Mouse (Mus musculus): Measurements from ENCODE around the gene Gm4353. TPM values are rescaled to one million over a fixed set of nuclear protein-coding genes. Genes with fewer than 3 reads are reported as not detected.
"Not testable (repeated sequence)": the region's sequence is repeated elsewhere in the genome, so short reads cannot be mapped to it uniquely, and the experiment has no call there.

Gene Gm4353
- polyA plus RNA-seq (2012; rRNA removed), result 0.18 and 0.56 TPM in 2 replicates

DNA sequence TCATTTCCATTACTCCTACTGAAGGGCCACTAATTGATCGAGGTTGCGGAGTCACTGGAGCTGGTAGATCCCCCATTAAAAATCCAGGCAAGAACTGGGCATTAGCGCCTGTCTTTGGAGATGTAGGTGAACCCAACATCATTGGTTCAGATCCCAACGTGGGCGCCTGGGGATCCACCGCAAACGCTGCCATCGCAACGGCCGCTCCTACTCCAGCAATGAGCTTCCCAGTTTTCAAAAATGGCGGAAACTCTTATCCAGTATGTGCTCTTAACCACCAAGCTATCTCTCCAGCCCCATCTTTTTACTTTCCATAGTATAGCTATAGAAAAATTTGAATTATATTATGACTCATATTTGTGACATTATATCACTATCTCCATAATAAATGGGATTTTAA is at the start of gene Gm4353:
Gm4353 (minus strand) TSS at position 270 of the 400 bp plus-strand sequence.
- H3K4me3 ChIP-seq (ENCODE audit: low read depth, low read length); H3K27ac ChIP-seq (ENCODE audit: insufficient read depth, low read depth, low read length); H3K4me1 ChIP-seq (ENCODE audit: control insufficient read depth, insufficient read depth, insufficient read length, low read length); H3K36me3 ChIP-seq (ENCODE audit: control insufficient read depth, insufficient read depth, low read length); H3K27me3 ChIP-seq (ENCODE audit: control insufficient read depth, insufficient read depth, low read length): not testable (repeated sequence)
- 97% methylated on average over 11 of the region's 11 CpGs for WGBS

DNA sequence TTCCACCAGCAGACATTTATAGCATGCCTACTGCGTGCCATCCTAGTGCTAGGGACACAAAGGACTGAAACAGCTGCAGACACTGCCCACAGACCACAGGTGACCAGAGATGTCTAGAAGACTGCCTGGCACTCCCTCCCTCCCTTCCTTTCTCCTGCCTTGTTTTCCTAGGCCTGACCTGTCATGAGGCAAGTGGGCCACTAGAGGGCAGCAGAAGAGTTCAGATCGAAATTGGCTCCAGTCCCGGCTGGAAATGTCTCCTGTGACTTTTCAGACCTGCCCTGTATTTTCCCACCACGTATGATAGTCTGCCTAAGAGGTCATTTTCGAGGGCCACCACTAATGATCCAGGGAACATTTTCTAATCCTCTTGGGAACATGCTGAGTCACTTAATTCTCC is 47.6 kb upstream of the Gm4353 start:
- H3K4me1 ChIP-seq (ENCODE audit: control insufficient read depth, insufficient read depth, insufficient read length, low read length), result no peaks in the 10 kb centered on the region
- no peak overlapping the region for H3K27ac ChIP-seq (ENCODE audit: insufficient read depth, low read depth, low read length)
- TF ChIP-seq CTCF (IDR thresholded peaks at IDR 0.05; ENCODE audit: extremely low read depth, insufficient read length, insufficient replicate concordance, low read depth, low read length) (peak; percentile 95; the same call in 1 of the 2 replicates), POLR2A (IDR thresholded peaks at IDR 0.05; ENCODE audit: low read depth, low read length) (no peak)
- H3K4me3 ChIP-seq (ENCODE audit: low read depth, low read length), result no peak overlapping the region
- peaks cover 41% of the 10 kb centered on the region for H3K36me3 ChIP-seq (ENCODE audit: control insufficient read depth, insufficient read depth, low read length)
- H3K27me3 ChIP-seq (ENCODE audit: control insufficient read depth, insufficient read depth, low read length), result no peaks in the 10 kb centered on the region
- WGBS, result 5% methylated on average over 5 of the region's 5 CpGs

DNA sequence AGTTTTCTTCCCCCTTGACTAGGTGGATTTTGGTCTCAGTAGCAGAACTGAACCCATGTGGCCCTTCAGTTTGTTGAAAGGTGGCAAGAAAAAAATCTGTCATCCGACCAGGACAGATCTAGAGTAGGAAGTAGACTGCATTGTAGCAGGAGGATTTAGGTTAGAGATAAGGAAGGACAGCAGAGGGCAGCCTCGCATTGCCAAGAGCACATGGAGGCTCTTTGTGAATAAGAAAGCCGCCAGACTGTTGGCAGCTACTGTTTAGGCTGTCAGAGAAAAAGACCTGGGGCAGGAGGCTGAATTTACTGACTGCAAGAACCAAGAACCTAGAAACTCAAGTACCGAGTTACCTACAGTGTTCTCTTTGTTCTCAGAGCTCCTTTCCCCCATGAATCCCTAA is 47.0 kb upstream of the Gm4353 start:
- WGBS, result 43% methylated on average over 4 of the region's 4 CpGs
- TF ChIP-seq POLR2A (IDR thresholded peaks at IDR 0.05; ENCODE audit: low read depth, low read length), result no peak

DNA sequence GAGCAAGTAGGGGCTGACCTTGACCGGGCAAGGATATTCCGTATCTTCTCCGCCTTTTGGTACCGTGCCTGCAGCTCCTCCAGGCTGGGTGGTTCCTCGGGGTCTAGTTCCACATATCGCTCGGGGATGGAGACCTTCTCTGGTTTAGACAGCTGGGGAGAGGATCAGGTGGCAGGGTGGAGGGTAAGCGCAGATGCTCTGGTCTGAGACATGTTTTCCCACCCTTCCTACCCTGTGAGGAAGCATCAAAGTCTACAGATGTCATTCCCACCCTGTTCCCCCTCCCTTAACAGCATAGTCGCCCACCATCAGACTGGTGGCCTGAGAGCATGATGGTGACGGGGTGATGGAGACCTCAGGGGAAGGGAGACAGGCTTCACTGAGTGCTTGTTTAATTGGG is 44.9 kb upstream of the Gm4353 start:
- Histone ChIP-seq H3K4me1 (ENCODE audit: control insufficient read depth, insufficient read depth, insufficient read length, low read length) (no peaks in the 10 kb centered on the region), H3K27ac (ENCODE audit: insufficient read depth, low read depth, low read length) (no peak overlapping the region), H3K27me3 (ENCODE audit: control insufficient read depth, insufficient read depth, low read length) (no peaks in the 10 kb centered on the region), H3K4me3 (ENCODE audit: low read depth, low read length) (no peak overlapping the region), H3K36me3 (ENCODE audit: control insufficient read depth, insufficient read depth, low read length) (peaks cover 35% of the 10 kb centered on the region)
- TF ChIP-seq POLR2A (IDR thresholded peaks at IDR 0.05; ENCODE audit: low read depth, low read length) (no peak), CTCF (IDR thresholded peaks at IDR 0.05; ENCODE audit: extremely low read depth, insufficient read length, insufficient replicate concordance, low read depth, low read length) (no peak)
- WGBS, result 91% methylated on average over 10 of the region's 10 CpGs

More for the DNA sequence above, 47.0 kb upstream of the Gm4353 start:
- no peak overlapping the region for H3K4me3 ChIP-seq (ENCODE audit: low read depth, low read length)
- peaks cover 42% of the 10 kb centered on the region for H3K36me3 ChIP-seq (ENCODE audit: control insufficient read depth, insufficient read depth, low read length)
- no peak overlapping the region for H3K27ac ChIP-seq (ENCODE audit: insufficient read depth, low read depth, low read length)
- H3K4me1 ChIP-seq (ENCODE audit: control insufficient read depth, insufficient read depth, insufficient read length, low read length), result no peaks in the 10 kb centered on the region
- no peaks in the 10 kb centered on the region for H3K27me3 ChIP-seq (ENCODE audit: control insufficient read depth, insufficient read depth, low read length)

DNA sequence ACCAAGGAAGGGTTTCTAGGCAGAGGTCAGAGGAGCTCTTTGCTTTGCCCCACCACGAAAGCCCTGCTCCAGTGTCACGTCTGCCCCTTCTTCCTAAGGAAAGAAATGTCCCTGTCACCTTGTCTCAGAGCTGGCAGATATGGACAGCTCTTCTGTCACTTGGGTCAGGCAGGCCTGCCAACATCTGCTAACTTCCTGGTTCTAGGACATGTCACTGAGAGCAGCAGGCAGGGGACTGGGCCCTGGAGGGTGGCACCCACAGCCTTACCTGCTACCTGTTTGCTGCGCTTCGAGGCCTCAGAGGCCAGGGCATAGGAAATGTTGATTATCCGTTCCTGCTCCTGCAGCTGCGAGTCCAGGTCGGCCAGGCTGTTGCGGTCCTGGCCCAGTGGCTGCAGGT is 43.9 kb upstream of the Gm4353 start:
- WGBS, result 95% methylated on average over 8 of the region's 8 CpGs
- H3K36me3 ChIP-seq (ENCODE audit: control insufficient read depth, insufficient read depth, low read length), result peaks cover 37% of the 10 kb centered on the region
- no peak for TF ChIP-seq POLR2A (IDR thresholded peaks at IDR 0.05; ENCODE audit: low read depth, low read length)
- no peak for TF ChIP-seq CTCF (IDR thresholded peaks at IDR 0.05; ENCODE audit: extremely low read depth, insufficient read length, insufficient replicate concordance, low read depth, low read length)

DNA sequence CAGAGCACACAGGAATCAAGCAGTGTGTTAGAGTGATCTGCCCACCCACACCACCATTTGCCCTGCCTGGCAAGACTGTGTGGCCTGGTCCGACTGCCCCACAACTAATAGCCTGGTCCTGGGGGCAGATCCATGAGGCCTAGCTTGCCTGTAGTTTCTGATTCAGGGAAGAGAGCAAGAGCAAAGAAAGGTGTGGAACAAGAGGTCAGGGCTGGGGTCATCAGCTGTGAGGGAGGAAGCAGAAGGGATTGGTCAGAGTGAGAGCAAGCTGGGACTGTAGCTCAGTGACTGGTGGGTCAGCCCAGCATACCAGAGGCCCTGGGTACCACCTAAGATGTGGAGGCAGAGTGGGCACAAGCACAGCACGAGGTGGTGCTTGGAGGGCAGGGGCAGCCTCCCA is 42.6 kb upstream of the Gm4353 start:
- H3K27me3 ChIP-seq (ENCODE audit: control insufficient read depth, insufficient read depth, low read length), result no peaks in the 10 kb centered on the region
- H3K4me1 ChIP-seq (ENCODE audit: control insufficient read depth, insufficient read depth, insufficient read length, low read length), result no peaks in the 10 kb centered on the region
- 85% methylated on average over 2 of the region's 2 CpGs for WGBS
- H3K27ac ChIP-seq (ENCODE audit: insufficient read depth, low read depth, low read length), result no peak overlapping the region
- TF ChIP-seq POLR2A (IDR thresholded peaks at IDR 0.05; ENCODE audit: low read depth, low read length) (no peak), CTCF (IDR thresholded peaks at IDR 0.05; ENCODE audit: extremely low read depth, insufficient read length, insufficient replicate concordance, low read depth, low read length) (no peak)
- H3K4me3 ChIP-seq (ENCODE audit: low read depth, low read length), result no peak overlapping the region
- H3K36me3 ChIP-seq (ENCODE audit: control insufficient read depth, insufficient read depth, low read length), result peaks cover 36% of the 10 kb centered on the region

More for the DNA sequence above, 43.9 kb upstream of the Gm4353 start:
- H3K4me3 ChIP-seq (ENCODE audit: low read depth, low read length), result no peak overlapping the region
- H3K27ac ChIP-seq (ENCODE audit: insufficient read depth, low read depth, low read length), result no peak overlapping the region
- H3K27me3 ChIP-seq (ENCODE audit: control insufficient read depth, insufficient read depth, low read length), result no peaks in the 10 kb centered on the region
- H3K4me1 ChIP-seq (ENCODE audit: control insufficient read depth, insufficient read depth, insufficient read length, low read length), result no peaks in the 10 kb centered on the region

DNA sequence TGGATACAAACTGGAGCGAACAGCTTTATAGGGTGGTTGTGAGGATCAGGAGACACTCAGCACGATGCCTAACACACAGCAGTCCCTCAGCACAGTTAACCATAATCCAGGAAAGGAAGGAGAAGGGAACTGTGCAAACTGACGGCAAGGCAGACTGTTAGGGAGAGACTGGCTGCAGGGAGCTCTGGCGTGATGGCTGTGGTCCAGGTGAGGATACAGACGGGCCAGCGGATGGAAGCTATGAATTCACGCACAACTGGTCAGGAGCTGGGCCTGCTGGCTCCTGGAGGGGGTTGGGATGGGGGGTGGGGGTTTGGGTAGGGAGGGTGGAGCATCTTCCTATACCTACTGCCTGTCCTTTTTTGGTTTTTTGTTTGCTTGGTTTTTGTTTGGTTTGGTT is 41.2 kb upstream of the Gm4353 start:
- 86% methylated on average over 7 of the region's 7 CpGs for WGBS
- Histone ChIP-seq H3K27ac (ENCODE audit: insufficient read depth, low read depth, low read length) (no peak overlapping the region), H3K27me3 (ENCODE audit: control insufficient read depth, insufficient read depth, low read length) (no peaks in the 10 kb centered on the region), H3K4me1 (ENCODE audit: control insufficient read depth, insufficient read depth, insufficient read length, low read length) (no peaks in the 10 kb centered on the region), H3K36me3 (ENCODE audit: control insufficient read depth, insufficient read depth, low read length) (peaks cover 33% of the 10 kb centered on the region), H3K4me3 (ENCODE audit: low read depth, low read length) (no peak overlapping the region)
- TF ChIP-seq CTCF (IDR thresholded peaks at IDR 0.05; ENCODE audit: extremely low read depth, insufficient read length, insufficient replicate concordance, low read depth, low read length) (no peak), POLR2A (IDR thresholded peaks at IDR 0.05; ENCODE audit: low read depth, low read length) (no peak)

DNA sequence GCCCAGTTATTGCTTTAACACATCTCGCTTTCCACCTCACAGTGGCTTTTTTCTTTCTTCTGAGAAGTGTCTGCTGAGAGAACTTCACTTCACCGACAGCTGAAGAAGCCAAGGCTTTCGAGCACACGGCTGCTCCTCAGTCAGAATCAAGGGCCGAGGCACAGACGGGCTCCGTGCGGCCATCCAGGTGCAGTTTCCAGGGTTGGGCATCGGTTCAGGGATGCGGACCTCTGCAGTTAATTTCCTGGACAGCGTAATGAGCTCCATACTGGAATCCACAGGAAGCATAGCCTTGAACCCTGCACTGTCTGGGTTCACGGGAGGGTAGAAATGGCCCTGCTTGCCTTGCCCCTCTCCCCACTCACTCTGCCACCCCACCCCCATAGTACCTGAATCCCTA is 39.6 kb upstream of the Gm4353 start:
- Histone ChIP-seq H3K27ac (ENCODE audit: insufficient read depth, low read depth, low read length) (no peak overlapping the region), H3K36me3 (ENCODE audit: control insufficient read depth, insufficient read depth, low read length) (peaks cover 30% of the 10 kb centered on the region), H3K4me1 (ENCODE audit: control insufficient read depth, insufficient read depth, insufficient read length, low read length) (no peaks in the 10 kb centered on the region), H3K27me3 (ENCODE audit: control insufficient read depth, insufficient read depth, low read length) (no peaks in the 10 kb centered on the region), H3K4me3 (ENCODE audit: low read depth, low read length) (no peak overlapping the region)
- 96% methylated on average over 12 of the region's 12 CpGs for WGBS
- TF ChIP-seq POLR2A (IDR thresholded peaks at IDR 0.05; ENCODE audit: low read depth, low read length) (no peak), CTCF (IDR thresholded peaks at IDR 0.05; ENCODE audit: extremely low read depth, insufficient read length, insufficient replicate concordance, low read depth, low read length) (no peak)

All from small intestine, adult 2 months (tissue).